Mouse (Mus musculus): ENCODE measurements around the gene Etaa1.
A peak's percentile ranks its signal among the peaks of the same experiment; 100 is the strongest.
"Not testable (repeated sequence)": the region's sequence is repeated elsewhere in the genome, so short reads cannot be mapped to it uniquely, and the experiment has no call there.

The Etaa1 gene

DNA sequence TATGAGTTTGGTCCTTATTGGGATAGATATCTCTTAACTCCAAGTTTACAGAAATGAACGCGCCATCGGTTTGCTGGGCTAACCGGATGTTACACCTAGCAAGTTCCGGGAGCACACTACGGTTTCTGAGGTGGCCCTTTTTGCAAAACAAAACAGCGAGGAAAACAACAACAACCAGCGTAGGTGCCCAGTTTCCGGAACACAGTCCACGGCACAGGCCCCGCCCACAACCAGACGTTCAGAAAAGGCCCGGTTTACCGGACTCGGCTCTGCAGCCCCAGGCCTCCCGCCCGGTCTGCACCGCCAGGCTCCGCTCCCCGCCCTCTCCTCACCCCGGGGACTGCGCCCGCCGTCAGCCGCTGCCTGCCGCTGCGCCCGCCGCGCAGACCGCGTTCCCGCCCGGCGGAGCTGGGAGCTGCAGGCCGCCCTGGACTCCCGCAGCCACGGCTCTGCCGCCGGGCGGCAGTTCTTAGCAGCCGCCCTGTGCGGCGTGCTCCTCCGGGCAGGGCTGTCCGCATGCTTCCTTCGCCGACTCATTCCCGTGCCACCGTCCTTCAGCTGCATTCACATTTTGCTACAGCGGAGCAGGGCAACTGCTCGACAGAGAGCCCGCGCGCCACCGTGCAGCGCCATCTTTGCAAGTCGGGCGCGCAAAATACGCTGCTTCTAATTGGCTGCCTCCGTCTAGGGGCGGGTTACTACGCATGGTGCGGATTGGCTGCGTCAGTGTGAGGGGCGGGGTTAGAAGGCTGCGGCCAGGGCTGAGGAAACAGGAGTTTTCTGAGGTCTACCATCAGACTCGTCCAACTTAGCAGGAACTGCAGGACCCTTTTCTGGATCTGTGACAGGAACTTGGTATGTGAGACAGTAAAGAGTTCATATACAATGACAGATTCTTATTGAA is at the start of gene Etaa1:
Gene Etaa1 (minus strand): TSS at position 645 of the 904 bp plus-strand sequence.
- peak; percentile 95 for DNase-seq (ENCODE audit: low read depth)

DNA sequence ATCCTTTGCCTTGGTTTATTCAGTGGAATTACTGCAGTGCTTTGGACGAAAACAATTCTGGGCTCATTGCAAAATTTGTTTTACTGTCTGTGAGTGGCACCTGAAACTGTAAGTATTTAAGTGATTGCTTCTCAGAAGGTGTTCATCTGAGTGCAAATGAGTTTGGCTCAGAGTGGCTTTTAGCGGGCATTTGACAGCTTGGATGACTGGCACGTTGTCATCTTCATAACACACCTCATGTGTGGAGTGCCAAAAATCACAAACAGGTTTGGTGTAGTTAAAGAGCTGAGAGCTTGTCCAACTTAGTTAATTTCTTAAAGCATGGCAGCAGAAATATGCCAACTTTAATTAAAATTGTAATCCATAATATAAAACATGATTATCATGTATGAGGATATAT is 40.5 kb upstream of the Etaa1 start:
- DNase-seq (ENCODE audit: low read depth) = no peak

DNA sequence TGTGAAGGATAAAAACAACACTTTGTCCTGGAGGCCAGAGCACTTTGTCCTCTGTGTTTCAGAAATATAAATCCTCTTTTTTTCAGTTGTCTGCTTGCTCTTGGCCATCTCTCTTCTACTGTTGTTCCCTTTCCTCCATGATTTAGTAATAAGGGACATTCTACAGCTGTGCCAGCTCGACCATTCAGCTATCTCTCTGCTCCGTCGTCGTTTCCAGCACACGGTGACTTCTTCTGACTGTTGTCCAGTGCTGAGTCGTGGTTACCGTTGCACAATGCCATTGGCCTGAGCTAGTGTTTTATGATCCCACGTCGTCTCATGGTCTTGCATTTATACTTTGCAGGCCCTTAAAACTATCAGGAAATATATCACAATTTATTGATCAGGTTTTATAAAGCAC is 38.6 kb upstream of the Etaa1 start:
- no peak for DNase-seq (ENCODE audit: low read depth)

DNA sequence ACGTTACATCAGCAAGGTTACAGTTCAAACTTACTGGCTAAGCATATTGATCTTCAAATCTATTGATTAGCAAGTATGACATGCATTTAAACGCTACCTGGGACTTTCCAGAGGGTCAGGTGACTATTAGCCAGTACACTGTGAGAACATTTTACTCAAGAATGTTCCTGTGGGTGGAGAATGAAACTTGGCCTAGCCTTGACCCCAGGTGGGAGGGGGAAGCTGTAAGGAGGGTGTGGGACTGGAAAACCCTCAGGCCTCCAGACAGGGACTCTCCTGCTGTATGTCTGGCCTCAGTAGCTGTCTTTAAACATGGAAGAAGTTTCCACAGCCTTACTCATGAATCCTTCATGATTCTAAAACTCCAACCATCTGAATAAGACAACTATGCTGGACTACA is 29.7 kb upstream of the Etaa1 start:
- DNase-seq (ENCODE audit: low read depth) = no peak

DNA sequence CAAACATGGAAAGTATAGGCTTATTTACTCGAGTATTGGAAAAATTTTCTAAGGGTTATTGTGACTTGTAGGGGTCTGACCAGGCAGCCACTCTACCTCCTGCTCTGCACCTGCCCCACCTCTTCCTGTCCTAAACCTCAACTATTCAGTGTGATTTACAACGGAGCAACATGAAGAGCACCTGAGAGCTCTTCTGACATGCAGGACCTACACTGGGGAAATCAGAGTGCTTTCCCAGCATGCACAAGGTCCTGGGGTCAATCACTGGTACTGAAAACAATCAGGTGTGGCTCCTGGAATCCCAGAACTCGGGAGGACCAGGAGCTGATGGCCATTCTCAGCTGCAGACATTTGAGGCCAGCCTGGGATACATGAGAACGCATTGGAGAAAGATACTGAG is 27.6 kb upstream of the Etaa1 start:
- DNase-seq (ENCODE audit: low read depth) = no peak

DNA sequence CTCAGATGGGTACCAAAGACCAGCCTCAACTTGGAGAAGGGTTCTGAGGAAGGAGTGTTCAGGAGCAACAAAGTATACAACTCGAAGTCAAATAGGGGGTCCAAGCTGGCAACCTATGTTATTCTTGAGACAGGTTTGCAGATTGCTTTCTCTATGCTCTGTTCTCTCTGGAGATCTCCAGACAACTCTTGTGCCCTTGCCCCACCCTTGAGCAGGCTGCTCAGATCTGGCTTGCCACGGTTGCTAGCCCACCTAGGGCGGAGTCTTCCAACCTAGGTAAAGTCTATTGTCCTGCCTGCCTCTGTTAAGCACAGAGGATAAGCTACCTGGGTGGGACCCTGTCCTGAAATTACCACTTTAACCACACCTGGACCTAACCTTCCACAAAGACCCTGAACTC is 21.9 kb upstream of the Etaa1 start:
- DNase-seq (ENCODE audit: low read depth) = no peak

DNA sequence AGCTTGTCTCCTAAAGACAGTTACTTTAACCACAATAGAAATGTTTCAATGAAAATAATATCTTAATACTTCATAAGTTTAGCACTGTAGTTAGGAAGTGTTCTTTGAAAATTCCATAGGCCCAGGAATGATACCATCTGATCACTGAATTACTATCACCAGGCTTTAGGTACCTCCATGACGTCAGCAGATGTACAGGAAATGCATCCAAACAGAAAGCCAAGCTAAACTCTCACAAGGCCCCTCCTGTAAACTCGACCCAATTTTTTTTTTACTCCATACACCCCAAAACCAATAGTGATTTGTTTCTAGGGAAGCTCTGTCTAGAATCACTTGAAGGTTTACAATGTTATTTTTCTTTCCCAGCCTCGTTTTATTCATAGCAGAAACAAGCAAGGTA is 884 bp downstream of the Etaa1 start:
- peak; percentile 35 for DNase-seq (ENCODE audit: low read depth)

DNA sequence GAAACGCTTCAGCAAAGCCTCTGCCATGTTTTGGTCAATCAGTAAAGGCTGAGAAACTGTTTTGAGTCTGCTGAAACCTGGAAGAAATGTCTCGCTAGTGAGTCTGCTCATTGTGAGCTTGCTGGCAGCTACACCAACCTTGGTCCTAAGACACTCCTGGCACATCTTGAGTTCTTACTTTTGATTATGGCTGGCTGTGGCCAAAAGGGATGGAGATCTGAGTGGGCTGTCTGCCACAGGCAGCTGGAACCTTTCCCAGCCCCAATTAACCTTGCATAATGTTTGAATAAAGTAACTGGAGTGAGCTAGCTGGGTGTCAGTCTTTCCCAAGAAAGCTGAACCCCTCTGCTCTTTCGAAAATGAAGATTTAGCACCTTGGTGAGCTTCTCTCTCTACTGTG is 2.3 kb downstream of the Etaa1 start:
- no peak for DNase-seq (ENCODE audit: low read depth)

DNA sequence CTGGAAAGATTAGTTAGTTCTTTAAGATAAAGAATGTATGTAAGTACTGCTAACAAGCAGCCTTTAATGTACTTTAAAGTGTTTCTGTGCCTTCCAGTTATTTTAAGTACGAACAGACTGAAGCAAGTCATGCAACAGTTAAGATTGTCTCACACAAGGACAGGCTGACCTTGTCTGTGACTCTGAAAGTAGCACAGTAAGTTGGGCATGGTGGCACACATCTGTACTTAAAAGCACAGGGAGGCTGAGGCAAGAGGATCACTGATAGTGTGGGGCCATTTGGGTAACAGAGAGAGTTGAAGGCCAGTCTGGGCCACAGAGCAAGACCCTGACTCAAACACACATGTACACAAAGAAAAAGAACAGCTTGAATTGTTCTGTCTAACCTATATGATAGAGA is 14.5 kb downstream of the Etaa1 start:
- DNase-seq (ENCODE audit: low read depth) = no peak

DNA sequence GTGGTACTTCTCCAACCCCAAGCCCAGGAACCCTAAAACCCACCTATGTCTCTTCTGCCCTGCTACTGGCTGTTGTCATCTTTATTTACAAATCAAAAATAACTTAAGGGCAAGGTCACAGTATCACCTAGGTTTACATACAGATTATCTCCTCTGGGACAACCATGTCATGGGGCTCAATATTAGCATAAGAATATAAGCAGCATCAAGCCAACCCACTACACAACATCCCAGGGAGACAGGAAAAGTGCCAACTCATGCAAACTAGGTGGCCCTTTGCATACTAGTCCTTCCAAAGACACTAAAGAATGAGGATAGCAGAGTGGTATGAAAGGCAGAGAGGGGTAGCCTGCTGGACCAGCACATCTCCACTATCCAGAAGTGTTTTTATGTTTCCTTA is 15.7 kb downstream of the Etaa1 start:
- DNase-seq (ENCODE audit: low read depth) = no peak

DNA sequence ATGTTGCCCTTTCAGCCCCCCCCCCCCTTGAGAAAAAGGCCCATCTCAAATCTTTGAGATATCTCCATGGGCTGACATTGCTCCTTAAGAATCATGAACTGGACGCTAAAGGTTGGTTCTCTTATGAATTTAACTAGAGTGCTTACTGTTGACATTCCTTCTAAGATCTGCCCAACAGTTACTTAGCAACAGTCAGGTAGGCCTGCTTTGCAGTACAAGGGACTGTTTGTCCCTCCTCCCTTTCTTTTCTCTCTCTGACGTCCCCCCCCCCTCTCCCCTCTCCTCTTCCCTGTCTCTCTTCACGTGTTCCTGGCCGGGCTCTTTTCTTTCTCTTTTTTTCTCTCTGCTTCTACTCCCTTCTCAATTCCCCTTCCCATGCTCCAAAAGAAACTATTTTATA is 35.8 kb downstream of the Etaa1 start:
- no peak for DNase-seq (ENCODE audit: low read depth)

DNA sequence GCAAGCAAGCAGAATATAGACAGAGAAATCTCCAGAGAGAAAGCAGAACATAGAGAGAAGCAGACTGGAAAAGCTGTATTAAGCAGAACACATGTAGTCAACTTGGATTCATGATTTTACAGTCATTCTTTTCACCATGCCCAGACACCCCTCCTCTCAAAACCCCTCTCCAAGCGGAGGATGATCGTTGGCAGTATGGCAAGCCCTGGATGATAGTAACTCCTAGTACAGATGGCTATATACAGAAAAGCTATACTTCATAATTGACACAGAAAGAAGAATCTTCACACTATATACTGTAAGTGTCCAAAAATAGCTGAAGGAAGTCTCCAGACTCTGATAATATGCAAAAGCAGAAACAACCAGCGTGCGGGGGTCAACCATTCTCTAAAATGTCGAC is 36.6 kb downstream of the Etaa1 start:
- DNase-seq (ENCODE audit: low read depth) = no peak

DNA sequence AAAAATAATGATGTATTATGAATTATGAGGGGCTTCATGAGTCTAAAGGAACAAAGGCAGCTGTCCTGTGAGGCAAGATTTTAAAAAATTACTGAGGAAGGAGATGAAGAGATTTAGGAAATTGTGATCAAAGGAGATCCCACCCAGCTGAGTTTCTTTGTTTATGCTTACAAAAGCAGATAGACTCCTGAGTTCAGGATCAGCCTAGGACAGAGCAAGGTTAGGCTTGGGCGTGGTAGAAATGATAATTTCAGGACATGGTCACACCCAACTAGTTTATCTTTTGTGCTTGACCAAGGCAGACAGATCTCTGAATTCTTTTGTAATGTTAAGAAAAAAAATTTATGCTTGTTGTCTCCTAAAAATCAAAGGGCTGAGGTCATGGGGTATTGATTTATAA is 37.2 kb downstream of the Etaa1 start:
- no peak for DNase-seq (ENCODE audit: low read depth)

DNA sequence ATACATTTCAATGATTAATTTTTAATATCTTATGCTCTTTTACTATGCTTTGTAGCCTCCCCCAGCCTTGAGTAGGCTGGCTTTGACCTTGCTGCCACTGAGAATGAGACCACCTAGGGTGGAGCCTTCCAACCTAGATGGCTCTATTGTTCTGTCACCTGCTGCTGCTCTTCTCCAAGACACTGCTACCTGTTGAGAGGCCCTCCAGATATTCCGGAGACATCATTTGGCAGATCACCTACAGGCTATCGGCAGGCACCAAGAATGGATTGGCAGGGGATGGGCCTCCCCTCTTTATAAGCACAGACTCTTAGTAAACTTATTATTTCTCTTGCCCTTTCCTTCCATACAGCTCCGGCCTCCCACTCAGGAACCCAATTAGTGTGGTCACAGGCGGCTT is 52.7 kb downstream of the Etaa1 start:
- not testable (repeated sequence) for DNase-seq (ENCODE audit: low read depth)

All from 416B (cell line).